Mouse (Mus musculus): ENCODE data around the gene Myrip.
"Not testable (repeated sequence)": the region's sequence is repeated elsewhere in the genome, so short reads cannot be mapped to it uniquely, and the experiment has no call there.

Myrip gene

GRCm38 (mm10) chr9:120377726-120378125, 76.4 kb downstream of the Myrip start:
- DNase-seq (ENCODE audit: extremely low spot score, low spot score): peak; percentile 33

DNA sequence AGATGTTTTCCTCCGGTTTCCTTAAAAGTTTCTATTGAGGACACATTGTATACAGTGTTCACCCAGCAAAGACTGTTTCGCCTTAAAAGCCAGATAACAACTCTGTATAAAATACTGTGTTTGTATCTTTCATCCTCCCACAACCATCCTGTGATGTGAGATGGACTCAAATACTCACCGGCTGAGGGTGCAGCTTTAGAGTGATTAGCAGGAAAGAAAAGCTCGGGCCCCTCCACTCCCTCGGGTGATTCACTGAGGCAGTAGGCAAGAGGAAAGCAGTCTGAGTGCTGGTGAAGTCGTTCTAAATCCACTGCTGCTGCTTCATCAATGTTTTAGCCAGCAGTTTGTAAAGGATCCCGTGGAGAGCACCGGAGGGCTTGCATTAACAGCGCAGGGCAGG, 93.9 kb downstream of the Myrip start:
- DNase-seq (ENCODE audit: extremely low spot score, low spot score): no peak

GRCm38 (mm10) chr9:120396579-120397185, 95.4 kb downstream of the Myrip start:
- DNase-seq (ENCODE audit: extremely low spot score, low spot score): no peak

GRCm38 (mm10) chr9:120398289-120398688, 97.0 kb downstream of the Myrip start:
- no peak for DNase-seq (ENCODE audit: extremely low spot score, low spot score)

GRCm38 (mm10) chr9:120399537-120399936, 98.2 kb downstream of the Myrip start:
- not testable (repeated sequence) for DNase-seq (ENCODE audit: extremely low spot score, low spot score)

DNA sequence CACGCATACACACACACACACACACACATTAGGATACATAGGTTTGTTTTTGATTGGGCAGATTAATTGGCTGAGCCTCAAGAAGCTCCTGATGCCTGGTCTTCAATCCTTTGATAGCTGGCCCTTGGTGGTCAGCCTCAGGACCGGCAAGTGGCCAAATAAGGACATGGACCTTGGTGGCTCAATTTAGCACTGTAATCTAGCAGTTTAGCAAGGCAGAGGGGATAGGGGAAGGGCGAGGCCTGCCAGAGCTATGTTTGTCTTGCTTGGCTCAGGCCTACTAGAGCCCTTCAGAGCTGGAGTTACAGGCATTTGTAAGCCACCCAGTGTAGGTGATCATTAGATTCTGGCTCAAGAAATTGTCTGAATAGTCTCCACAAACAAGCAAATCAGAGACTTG, 101.1 kb downstream of the Myrip start:
- no peak for DNase-seq (ENCODE audit: extremely low spot score, low spot score)

GRCm38 (mm10) chr9:120403661-120404060, 102.3 kb downstream of the Myrip start:
- DNase-seq (ENCODE audit: extremely low spot score, low spot score): no peak

DNA sequence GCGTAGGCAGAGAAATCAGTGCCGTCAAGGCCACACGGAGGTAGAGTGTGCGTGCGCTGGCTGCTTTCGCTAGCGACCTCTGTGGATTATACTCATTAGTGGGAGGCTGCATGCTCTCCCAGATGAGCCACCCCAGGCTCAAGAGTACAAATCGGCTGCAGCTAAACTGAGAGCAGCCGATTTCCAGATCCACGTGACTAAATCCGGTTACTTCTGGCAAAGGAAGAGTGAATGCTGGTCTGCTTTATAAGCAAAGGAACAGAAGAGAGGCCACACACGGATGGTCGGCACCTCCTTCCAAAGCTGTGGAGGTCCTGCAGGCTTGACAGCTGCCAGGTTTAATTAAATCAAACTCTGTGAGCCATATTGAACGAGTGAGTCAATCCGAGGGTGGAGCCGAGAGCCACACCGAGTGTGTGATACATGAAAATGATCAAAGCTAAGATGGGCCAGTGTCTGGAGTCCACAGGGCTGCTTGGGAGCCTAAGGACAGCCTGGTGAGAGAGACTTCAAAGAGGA, 108.4 kb downstream of the Myrip start:
- no peak for DNase-seq (ENCODE audit: extremely low spot score, low spot score)

DNA sequence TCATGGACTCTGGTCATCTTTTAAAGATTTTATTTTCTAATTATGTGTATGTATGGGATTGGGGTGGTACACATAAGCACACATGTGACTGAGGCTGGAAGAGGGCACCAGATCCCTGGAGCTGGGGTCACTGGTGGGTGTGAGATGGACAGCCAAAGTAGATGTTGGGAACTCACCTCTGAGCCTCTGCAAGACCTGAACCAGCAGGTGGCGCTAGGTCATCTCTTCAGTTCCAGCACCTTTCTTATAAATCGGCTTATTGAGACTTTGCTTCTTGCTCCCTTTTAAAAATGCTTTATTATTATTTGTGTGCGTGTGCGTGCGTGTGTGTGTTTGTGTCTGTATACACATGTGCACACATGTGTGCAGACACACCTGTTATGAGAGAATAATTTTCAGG, 109.1 kb downstream of the Myrip start:
- peak; percentile 33 for DNase-seq (ENCODE audit: extremely low spot score, low spot score)

GRCm38 (mm10) chr9:120415504-120415903, 114.2 kb downstream of the Myrip start:
- DNase-seq (ENCODE audit: extremely low spot score, low spot score): peak; percentile 59

- DNase-seq (ENCODE audit: extremely low spot score, low spot score): no peak
Measured at GRCm38 (mm10) chr9:120416151-120416550, 114.8 kb downstream of the Myrip start.

DNA sequence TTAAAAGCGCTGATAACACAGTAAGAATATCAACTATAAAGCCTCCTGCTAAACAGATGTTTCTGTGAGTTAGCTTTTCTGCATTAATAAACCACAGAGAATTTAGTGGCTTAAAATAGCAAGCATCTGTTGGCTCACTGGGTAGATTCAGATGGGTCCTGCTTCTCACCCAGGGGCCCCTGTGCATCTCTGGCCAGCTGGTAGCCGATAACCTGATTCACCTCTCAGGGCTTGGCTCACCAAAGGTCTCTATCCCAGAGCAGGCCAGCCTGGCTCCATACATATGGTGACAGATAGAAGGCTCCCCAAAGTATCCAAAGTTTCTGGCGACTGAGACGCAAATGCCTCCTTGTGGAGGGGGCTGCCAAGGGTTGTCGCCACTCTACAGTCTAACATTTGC, 115.4 kb downstream of the Myrip start:
- DNase-seq (ENCODE audit: extremely low spot score, low spot score): no peak

DNA sequence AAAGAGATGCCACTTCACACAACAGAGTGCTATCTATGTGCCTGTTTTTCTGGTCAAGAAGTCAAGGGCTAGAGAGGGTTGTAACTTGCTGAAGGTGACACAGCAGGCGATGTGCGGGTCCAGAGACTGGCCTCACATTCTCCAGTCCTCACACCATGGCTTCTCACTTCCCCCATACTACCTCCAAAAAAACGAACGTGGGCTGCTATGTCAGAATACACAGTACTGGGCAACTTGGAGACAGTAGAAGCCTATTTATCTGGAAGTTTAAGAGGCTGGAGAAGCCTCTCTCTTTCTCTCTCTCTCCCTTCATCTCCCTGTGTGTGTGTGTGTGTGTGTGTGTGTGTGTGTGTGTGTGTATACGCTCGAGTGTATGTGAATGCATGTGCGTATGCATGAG, 117.3 kb downstream of the Myrip start:
- DNase-seq (ENCODE audit: extremely low spot score, low spot score): no peak

DNA sequence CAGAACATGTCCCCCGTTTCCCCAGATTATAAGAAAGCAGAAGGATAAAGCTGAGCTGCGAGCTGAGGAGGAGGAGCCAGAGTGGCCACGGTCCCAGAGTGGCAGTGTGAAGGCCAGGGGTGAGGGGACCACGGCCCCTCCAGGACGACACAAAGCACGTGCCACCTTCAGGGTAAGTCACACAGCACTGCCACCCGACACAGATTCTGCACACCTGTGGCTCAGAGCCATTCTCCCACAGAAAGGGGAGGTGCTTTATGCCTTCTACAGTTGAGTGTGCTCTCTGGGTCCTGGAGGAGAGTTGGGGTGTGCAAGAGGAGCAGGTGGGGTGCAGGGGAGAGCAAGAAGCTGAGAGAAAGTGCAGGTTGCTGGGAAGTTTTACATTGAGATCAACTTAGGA, 123.3 kb downstream of the Myrip start:
- no peak for DNase-seq (ENCODE audit: extremely low spot score, low spot score)

DNA sequence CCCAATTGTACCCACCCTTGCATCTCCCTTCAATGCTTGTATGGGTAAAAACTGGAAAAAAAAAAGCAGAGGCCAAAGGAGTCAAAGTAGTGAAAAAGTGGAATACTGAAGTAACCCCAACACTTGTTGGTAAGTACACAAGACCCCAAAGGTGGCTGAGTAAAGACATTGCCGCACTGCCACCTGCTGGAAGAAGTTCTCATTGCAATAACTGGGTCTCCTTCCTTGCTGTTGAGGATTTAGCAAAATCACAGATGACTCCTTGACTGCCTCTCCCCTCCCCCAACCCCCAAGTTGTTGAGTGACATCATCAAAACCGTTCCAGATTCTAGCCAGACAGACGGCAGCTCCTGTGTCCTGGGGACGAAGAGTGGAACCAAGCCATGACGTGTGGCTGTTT, 124.5 kb downstream of the Myrip start:
- peak; percentile 76 for DNase-seq (ENCODE audit: extremely low spot score, low spot score)

- no peak for DNase-seq (ENCODE audit: extremely low spot score, low spot score)
Measured at GRCm38 (mm10) chr9:120428181-120428580, 126.9 kb downstream of the Myrip start.

- peak; percentile 63 for DNase-seq (ENCODE audit: extremely low spot score, low spot score)
Measured at GRCm38 (mm10) chr9:120433747-120434146, 132.4 kb downstream of the Myrip start.

DNA sequence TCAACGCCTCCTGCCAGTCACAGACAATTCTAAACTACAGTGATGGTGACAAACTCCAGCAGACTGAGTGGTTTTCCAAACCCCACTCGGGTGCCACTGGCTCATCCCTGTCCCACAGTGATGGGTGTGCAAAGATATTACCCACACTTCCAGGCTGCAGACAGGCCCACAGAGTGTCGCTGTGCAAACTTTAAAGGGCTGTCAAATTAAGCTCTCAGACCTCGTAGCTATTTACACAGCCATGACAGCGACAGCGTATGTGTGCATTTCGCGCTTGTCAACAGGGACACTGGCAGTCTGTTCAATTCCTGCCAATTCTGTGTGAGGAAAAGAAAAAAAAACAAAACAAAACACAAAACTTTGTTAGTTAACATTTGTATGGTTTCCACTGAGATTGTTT, 134.5 kb downstream of the Myrip start:
- no peak for DNase-seq (ENCODE audit: extremely low spot score, low spot score)

DNA sequence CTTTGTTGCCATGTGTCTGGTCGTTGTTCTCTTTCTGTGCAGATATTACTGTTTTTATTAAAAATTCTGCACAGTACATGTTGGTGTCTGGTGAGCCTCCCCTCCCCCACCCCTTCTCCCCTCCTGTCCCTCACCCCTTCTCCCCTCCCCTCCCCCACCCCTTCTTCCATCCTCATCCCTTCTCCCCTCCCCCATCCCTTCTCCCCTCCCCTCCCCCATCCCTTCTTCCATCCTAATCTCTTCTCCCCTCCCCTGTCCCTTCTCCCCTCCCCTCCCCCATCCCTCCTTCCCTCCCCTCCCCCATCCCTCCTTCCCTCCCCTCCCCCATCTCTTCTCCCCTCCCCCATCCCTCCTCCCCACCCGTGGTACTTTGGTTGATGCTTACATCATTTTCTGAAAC, 135.5 kb downstream of the Myrip start:
- DNase-seq (ENCODE audit: extremely low spot score, low spot score): no peak

DNA sequence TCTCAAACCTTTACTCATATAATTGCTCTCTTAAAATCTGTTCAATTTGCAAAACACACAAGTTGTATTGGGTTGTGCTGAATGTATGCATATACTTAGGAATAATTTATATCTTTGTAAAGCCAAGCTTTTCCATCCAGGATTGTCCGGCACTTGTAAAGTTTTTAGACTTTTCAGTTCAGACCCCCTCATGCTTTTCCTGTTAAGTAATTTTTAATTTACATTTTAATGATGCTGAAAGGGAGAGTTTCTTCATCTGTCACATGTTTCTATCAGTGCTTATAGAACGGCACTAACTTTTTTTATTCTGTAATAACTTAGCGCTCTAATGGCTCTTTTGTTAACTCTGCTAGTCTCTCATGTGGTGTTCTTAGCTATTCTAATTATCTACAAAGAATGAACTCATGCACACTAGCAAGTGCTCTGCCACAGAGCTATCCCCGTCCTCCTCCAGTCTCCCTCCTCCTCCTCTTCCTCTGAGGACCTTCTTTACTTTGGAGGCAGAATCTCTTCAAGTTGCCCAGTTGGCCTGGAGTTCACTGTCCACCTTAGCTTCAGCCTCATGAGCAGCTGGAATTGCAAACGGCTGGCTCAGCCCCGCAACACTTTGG, 136.1 kb downstream of the Myrip start:
- no peak for DNase-seq (ENCODE audit: extremely low spot score, low spot score)

- DNase-seq (ENCODE audit: extremely low spot score, low spot score): no peak
Measured at GRCm38 (mm10) chr9:120438350-120438749, 137.0 kb downstream of the Myrip start.

GRCm38 (mm10) chr9:120438781-120439180, 137.5 kb downstream of the Myrip start:
- DNase-seq (ENCODE audit: extremely low spot score, low spot score): no peak

DNA sequence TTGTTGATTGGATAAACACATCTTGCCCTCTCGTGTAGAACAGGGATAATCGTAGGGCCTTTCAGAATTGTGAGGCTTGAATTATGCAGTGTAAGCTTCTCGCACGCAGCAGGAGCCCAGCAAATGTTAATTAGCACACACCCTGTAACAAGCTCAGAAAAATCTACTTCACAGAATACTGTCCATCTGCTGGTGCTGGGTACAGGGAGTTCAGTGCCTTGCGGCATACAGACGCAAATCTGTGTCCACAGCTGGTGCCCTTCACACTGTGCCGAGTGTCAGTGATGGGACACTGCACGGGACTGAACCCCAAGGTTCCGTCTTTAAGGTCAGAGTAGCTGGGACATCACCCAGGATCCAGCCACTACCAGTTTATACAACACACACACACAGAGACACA, 143.3 kb downstream of the Myrip start:
- no peak for DNase-seq (ENCODE audit: extremely low spot score, low spot score)

All from neural tube, embryonic 10.5 days (tissue).